Mouse (Mus musculus) adrenal gland, adult 2 months (tissue): ENCODE data around the gene Ghdc. TPM values are rescaled to one million over a fixed set of nuclear protein-coding genes. Genes with fewer than 3 reads are reported as not detected.

Experiments
- DNase-seq: peaks from one replicate; pipeline ENCODE4 v3.0.0; 2021
- polyA plus RNA-seq: library from polyadenylated mRNA; depleted of rRNA; stranded (reverse); fragments of >200 nt; gene quantifications from 2 replicates; pipeline ENCODE4 v1.2.3, GENCODE M21; 2012
- total RNA-seq, 2 experiments: library from RNA; stranded (reverse); gene quantifications; 2 replicates each; pipeline ENCODE4 v1.2.3; 2021

Ghdc gene
- total and polyA plus RNA-seq, 3 experiments: 21.6 to 27.6 (median 26.0) TPM

DNA sequence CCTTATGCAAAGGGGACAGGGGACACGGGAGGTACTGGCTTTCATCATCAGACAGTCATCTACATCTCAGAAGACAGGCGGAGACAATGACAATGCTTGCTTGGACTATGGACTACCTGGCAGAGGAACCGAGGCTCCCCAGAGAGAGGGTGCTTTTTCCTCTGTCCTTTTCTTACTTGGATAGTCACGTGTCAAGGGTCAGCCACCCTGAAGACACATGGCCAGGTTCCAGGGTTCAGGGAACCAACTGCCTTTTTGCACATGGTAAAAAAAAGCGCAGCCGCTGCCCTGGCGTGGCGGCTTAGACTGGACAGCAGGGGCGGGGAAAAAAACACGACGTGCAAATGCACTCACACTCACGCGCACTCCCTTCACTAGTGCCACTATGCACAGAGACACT is 11.8 kb upstream of the Ghdc start:
- no peak for DNase-seq

DNA sequence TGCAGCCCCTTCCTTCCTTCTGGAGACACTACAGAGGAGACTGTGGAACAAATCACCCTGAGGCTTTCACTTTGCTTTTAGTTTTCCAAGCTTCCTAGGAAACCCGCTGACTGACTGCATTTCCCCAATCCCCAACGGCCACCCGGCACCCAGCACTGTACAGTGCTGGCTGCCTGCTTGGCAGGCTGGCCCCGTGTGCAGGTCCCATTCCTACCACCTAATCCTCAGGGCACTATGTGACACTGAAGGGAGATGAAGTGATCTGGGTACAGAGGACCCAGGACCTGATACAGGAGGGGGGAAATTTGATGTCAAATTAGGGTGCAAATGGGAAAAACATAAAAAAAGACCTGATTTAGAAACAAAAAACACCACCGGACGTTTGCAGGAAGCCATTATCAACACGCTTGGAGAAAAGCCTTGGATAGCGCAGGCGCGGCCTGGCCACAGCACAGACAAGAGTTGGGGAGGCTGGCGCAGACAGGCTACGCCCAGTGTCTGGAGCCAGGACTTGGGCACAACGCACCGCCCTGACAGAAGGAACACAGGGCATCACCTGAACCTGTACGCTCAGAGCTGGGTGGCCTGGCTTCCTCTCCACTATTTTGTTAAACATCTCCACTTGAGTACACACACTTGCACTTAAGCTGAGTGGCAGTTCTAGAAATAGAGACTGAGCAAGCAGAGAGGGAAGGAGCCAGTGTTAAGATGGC is 11.2 kb upstream of the Ghdc start:
- no peak for DNase-seq

DNA sequence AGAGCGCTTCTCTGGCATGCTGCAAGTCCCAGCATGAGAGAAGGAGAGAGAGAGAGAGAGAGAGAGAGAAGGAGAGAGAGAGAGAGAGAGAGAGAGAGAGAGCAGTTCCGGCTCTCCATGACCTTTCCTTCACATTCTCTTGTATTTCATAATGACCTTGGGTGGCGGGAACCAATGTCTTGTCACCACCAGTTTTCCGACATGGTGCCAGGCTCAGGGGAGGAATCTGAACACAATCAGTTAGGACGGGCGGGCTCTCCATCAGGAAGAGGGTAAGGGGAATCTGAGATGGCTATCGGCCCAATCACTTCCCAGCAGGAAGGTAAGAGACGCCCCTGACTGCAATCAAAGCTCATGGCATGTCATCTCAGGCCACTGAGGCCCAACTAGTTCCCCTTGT is 9.5 kb upstream of the Ghdc start:
- peak; percentile 68 for DNase-seq

DNA sequence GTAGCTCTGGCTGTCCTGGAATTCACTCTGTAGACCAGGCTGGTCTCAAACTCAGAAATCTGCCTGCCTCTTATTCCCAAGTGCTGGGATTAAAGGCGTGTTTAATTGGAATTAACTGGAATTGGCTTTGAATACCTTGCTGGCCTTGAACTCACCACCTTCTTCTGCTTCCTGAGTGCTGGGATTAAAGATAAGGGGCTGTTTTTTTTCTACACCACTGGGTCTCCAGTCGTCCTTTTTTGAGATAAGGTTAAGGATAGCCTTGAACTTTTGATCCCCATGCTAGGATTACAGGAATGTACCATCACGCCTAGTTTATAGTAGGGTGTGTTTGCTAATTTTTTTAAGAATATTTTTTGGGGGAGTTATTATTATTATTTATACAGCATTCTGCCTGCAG is 7.3 kb upstream of the Ghdc start:
- no peak for DNase-seq

DNA sequence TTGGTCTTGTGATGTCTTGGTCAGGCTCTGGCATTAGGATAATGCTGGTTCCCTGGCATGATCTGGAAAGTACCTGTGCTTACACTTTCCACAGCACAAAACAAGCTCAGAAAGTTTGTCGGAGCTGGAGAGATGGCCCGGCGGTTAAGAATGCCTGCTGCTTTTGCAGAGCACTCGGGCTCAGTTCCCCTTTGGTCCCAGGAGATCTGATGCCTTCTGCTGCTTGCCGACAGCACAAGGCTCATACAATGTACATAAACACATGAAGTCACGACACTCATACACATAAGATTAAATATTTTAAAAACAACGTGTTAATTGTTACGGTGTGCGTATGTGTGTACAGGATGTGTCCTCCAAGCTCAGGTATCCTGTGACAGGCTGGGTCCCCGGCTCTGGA is 5.2 kb upstream of the Ghdc start:
- no peak for DNase-seq

DNA sequence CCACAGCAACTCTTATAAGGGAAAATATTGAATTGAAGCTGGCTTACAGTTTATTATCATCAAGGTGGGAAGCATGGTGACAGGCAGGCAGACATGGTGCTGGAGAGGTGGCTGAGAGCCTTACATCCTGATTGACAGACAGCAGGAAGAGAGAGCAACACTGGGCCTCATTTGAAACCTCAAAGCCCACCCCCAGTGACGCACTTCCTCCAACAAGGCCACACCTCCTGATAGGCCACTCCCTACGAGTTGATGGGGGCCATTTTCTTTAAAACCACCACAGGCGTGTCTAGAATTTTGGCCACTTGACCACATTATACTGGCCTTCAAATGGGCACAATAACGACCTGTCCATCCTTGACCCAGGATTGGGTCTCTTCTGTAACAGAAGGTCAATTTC is 3.5 kb upstream of the Ghdc start:
- no peak for DNase-seq

DNA sequence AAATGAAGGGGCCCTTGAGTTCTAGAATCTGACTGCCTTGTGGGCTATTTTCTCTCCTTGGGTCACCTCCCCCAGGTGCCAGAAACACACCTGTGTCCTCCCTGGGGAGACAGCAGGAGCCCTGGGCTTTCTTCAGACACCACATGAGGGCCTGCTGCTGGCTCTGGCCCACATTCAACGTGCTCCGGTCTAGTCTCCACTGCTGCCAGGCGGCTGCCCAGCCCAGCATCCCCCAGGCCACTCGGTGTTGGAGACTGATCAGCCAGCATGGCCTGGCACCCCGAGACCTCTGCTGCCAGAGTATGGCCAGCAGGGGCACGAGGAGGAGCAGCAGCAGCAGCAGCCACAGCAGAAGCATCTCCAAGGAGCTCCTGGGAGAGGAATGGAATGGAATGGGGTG is 777 bp downstream of the Ghdc start:
- DNase-seq: no peak

DNA sequence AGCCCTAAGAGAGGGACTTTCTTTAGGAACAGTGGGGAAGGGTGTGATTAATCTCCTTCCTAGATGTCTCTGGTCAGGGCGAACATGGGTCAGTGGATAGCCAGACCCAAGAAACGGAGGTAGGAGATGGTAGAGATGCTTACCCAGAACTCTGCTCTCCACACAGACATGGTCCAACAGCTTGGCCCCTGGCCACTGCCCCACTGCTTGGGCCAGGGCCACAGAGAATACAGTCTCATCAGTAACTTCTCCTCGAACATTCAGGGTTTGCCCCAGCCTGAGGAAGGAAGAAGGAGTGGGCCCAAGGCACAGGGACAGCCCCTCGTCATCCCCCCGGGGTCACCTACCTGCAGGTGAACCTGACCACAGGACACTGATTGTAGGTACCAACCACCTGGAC is 2.9 kb downstream of the Ghdc start:
- DNase-seq: no peak

DNA sequence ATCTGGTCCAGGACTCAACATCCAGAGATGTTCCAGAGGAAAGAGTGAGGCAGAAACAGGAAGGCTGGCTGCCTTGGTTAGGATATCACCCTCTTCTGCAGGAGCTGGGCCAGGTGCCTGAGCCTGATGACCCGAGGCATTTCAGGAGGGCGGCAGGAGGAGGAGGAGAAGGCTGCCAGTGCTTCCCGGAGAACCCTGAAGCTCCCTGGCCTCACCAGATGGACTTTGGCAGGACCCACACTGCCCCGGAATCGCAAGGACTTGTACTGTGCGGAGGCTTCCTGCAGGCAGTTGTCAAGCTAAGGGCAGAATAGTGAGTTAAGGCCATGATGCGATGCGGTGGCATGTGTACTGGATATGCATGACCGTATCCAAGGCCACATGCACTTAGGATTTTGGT is 4.0 kb downstream of the Ghdc start:
- DNase-seq: no peak

DNA sequence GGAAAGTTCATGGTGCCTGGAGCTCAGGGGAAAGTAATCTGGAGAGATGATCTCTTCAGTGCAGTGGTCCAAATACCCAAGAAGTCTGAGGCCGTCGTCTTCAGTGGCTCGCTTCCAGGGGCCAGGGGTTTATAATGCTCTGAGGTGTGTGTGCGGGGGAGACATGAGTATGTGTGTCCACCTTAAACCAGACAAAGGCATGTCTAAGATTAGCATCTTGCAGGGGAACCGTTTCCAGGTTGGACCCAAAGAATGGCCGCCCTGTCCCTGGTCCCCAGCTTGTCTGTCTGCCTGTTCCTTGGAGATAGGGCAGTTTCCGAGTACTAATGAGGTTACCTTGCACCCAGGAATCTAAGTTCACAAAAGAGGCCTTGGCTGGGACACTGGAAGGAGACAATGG is 7.9 kb downstream of the Ghdc start, which contains the start of gene Hcrt:
Gene Hcrt, minus strand, starts transcription at position 101 of the 400 bp plus-strand sequence.
- DNase-seq: no peak

DNA sequence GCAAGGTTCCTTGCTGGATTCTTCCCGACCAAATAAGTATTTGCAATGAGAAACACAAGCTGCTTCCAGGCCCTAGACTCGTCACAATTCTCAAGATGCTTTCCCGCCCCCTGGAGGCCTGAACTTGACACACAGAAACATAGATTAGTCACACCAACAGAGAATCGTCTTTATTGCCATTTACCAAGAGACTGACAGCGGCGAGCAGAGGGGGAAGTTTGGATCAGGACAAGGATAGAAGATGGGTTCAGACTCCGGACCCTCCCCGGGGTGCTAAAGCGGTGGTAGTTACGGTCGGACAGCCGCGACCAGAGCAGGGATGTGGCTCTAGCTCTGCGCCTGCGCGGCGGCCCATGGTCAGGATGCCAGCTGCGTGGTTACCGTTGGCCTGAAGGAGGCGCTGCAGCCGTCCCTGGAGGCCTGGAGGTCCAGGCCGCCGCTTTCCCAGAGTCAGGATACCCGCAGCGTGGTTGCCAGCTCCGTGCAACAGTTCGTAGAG is 9.2 kb downstream of the Ghdc start:
- DNase-seq: peak; percentile 92

DNA sequence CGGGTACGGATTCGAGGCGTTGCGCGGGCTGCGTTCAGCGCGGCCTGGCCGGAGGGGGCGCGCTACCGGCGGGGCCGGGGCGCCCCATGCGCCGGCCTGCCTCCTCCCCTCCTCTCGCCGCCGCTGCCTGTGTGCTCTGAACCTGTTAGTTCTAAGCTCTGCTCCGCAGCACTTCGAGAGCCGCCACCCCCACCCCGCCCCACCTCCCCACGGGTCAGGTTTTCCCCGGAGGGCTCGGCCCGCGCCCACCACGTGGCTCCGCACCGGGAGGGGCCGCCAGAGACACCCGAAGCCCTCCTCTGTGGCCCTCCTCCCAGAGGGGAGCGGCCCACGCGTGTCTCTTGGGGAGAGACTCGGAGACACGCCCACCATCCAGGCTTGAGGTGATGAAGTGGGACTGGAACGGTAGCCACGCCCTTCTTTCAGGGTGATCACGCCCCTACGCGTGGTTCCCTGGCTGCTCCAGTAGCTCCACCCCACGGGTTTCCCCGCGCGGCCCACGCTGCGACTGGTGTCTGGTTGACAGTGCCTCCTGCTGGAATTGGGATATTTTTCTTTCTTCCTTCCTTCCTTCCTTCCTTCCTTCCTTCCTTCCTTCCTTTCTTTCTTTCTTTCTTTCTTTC is 11.0 kb downstream of the Ghdc start, which contains the start of gene Kcnh4:
Gene Kcnh4, minus strand, starts transcription at position 332 of the 623 bp plus-strand sequence.
- DNase-seq: peak; percentile 66

DNA sequence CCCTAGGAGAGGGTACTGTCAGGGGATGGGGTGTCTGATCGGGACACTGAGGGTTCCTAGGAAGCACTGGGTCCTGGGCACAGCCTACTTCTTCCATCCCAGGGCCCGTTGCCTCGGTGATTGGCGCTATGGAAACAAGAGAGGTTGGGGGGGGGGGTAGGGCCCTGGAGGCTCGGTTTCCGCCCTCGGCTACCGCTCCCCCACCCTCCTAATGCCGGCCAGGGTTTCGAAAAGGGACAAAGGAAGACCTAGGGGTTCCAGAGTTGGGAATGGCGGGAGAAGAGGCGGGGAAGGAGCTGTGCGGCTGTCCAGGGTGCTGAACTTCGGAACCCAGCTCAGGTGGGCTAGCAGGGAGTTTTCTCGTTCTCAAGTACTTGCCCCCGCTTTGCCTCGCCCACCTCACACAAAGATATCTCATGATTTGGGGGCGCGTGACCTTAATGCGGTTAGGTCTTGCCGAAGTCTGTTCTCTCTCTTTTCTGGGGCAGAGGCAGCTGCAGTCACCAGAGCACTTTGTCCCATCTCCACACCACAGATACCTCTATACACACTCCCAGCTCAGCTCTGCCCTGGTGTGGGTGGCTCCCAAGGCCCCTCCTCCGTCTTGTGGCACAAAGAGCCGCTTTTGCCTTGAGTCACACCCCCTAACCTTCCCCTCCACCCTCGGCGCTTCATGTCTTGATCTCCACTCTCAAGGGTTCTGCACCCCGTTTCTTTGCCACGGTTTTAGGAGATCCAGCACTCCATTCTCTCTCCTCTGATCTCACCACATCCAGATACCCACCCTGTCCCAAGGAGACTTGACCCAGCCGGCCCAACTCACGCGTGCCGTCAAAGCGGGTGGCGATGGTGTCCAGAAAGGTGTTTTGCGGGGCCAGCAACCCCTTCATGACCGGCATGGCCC is 11.8 kb downstream of the Ghdc start:
- peak; percentile 54 for DNase-seq

DNA sequence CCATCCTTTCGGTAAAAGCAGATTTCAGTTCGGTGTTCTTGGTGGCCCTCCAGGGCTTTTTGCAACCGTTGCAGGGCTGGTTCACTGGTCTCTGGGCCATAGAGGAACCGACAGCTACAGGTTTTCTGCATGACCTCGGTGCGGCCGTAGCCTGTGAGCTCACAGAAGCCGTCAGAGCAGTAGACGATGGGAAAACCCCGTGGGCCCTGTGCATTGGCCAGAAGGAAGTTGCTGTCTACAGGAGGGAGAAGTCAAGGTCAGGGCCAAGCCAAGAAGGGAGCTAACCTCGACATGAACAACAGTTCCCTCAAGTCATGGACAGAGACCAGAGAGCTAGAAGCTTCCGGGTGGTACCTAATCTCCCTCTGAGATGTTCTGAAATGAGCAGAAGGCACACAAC is 13.2 kb downstream of the Ghdc start:
- no peak for DNase-seq

DNA sequence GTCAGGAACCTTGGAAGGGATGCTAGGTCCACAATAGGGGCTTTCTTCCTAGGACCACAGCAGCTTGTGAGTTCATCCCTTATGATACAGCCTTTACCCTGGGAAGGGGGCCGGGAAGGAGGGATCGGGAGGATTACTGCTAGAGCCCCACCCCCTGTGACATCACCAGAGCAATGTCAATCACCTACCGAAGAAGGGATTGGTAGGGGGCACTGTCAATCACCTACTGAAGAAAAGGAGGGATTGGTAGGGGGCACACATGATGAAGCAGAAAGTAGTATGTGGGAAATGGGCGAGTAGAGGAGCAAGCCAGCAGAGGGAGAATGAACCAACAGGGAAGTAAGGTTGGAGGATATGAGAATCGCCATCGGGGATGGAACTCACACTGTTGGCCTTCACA is 14.3 kb downstream of the Ghdc start:
- DNase-seq: no peak

DNA sequence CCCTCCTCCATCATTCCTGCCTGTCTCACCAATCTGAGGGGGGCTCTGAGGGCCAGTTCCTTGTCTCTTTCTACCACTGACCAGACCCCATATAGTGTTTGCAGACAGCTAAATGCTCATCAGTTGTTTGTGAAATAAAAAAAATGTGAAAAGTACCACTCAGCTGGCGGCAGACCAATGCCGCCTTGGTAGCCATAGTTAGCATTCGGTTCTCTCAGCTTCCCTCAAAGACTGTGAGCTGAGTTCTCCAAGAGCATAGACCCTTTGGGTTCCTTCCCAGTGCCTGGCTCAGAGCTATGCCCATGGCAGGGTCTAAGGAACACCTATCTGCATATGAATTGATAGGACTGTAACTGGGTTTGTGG is 16.1 kb downstream of the Ghdc start:
- no peak for DNase-seq

DNA sequence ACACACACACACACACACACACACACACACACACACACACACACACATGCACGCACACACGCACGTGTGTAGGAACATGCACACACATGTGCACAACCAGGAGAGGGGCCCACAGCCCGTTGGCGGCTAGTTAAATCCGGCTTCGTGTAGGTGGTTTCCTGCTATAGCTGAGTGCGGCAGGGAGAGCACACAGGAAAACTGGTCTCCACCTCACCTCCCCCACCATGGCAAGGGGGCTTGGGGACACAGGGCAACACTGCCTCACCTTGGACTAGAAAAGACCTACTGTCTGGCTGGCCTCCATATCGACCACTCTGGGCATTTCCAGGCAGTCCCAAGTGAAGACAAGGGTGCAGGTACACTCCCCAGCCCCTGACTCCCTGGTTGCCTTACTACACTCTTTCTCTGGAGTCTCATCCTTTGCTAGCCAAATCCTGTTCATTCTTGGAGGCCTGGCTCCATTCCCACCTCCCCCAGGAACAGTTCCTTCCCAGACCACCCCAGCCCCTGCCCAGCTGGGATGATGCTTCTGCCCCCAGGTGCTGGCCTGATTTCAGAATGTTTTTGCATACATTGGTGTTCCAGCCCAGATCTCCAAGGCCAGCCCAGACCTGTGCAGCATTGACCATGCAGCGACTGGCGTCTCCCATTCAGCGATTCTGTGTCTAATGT is 16.6 kb downstream of the Ghdc start:
- no peak for DNase-seq

DNA sequence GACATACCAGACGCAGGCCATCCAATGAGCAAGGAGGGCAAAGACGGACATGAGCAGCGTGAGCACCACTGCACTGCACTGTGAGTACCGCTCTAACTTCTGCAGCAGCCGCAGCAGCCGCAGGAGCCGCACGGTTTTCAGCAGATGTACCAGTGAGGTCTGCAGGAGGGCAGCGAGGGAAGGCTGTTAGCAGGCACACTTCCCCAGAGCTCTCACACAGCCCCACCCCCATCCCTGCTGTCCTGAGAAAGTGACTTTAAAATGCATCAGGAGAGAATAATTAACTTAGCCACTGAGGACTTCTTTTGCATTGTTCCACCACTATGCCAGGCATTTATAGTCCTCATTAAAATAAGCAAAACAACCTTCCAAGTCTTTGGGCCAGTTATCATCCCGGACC is 18.5 kb downstream of the Ghdc start:
- DNase-seq: no peak

DNA sequence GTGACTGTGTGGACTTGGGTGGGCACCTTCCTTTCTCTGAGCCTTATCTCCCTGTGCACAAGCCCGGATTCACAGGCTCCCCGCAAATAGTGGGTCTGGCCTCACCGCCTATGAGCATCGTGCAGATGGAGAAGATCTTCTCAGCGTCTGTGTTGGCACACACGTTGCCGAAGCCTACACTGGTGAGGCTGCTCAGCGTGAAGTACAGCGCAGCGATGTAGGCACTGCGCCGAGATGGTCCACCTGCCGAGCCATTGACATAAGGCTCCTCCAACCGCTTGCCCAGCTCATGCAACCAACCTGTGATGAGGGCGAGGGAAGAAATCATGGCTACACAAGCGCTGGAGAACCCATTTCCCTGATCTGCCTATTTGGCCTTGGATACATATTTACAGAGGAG is 20.6 kb downstream of the Ghdc start:
- DNase-seq: no peak

DNA sequence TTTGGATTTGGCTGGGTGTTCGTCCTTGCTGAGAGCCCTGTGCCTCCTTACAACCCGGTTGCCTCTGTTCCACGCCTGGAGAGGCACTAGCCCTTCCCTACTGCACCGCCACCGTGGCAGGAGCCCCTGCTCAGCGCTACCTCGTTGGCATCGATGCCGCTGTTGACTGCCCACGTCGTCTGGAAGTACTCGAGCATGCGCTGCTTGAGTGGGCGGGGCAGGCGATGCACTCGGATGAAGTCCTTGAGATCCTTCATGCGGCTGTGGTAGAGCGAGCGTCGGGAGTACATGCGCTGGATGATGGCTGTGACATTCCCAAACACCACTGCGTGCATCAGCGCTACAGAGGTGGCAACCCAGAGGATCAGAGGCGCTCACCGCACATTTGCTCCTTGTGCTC is 21.3 kb downstream of the Ghdc start:
- DNase-seq: no peak

DNA sequence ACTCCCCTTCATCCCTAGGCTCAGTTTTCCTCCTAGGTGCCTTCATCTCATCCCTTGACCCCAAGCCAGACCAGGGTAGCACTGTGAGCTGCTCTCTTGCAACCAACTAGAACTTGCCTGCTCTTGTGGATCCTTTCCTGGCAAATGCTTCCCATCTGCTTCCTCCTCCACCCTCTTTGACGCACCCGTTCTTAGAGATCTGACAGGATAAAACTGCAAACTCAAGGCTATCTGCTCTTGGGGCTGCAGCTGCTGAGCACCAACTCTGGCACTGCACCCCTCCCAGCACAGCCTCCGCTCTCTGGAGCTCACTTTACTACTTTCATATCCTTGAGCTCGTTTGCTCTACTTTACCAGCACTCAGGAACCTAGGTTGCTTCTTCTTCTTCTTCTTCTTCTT is 22.1 kb downstream of the Ghdc start:
- no peak for DNase-seq

DNA sequence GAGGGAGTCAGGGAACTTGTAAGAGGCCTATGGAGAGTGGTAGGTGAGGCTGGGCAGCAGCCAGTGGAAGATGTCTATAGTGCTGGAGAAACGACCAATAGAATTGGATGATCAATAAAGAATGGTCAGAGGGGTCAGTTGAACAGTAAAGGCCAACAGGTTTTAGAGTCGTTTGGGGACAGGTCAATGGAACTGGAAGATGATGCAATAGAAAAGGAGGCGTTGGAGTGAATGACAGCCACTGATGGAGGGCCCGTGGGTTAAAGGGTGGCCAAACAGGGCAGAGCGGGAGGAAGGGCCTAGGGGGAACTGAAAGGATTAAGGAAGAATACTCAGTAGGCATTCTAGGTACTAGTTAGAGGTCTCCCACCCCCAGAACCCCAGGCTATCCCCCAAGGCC is 23.6 kb downstream of the Ghdc start:
- DNase-seq: no peak
